Mouse (Mus musculus) induced T-regulatory cell, adult 2 months (primary cell): Measurements from ENCODE around the gene Mark3.

Source experiments
- DNase-seq: peaks from one replicate; pipeline ENCODE4 v3.0.0-alpha.2; 2012; ENCODE audit warnings: low read depth

Mark3 gene

GRCm38 (mm10) chr12:111675797-111676580, 101.7 kb downstream of the Mark3 start:
- DNase-seq = no peak

- no peak for DNase-seq
Measured at GRCm38 (mm10) chr12:111677421-111677820, 103.1 kb downstream of the Mark3 start.

- peak; percentile 96 for DNase-seq
Measured at GRCm38 (mm10) chr12:111677882-111678669, 103.8 kb downstream of the Mark3 start, which contains the start of gene Trmt61a. Trmt61a (plus strand) TSS chr12:111678105.

GRCm38 (mm10) chr12:111678670-111678933, 104.3 kb downstream of the Mark3 start:
- no peak for DNase-seq

- no peak for DNase-seq
Measured at GRCm38 (mm10) chr12:111678997-111679396, 104.7 kb downstream of the Mark3 start.

- no peak for DNase-seq
Measured at GRCm38 (mm10) chr12:111680661-111681060, 106.3 kb downstream of the Mark3 start.

GRCm38 (mm10) chr12:111681305-111681704, 107.0 kb downstream of the Mark3 start:
- DNase-seq = no peak

- no peak for DNase-seq
Measured at GRCm38 (mm10) chr12:111682003-111682402, 107.7 kb downstream of the Mark3 start.

GRCm38 (mm10) chr12:111682806-111683205, 108.5 kb downstream of the Mark3 start:
- DNase-seq = no peak

- no peak for DNase-seq
Measured at GRCm38 (mm10) chr12:111686390-111686789, 112.1 kb downstream of the Mark3 start.

GRCm38 (mm10) chr12:111687350-111688068, 113.2 kb downstream of the Mark3 start:
- no peak for DNase-seq

GRCm38 (mm10) chr12:111688069-111688428, 113.7 kb downstream of the Mark3 start:
- DNase-seq = no peak

- DNase-seq = no peak
Measured at GRCm38 (mm10) chr12:111689426-111689825, 115.1 kb downstream of the Mark3 start.

- DNase-seq = peak; percentile 73
Measured at GRCm38 (mm10) chr12:111691346-111691872, 117.1 kb downstream of the Mark3 start.

GRCm38 (mm10) chr12:111692899-111693298, 118.6 kb downstream of the Mark3 start:
- no peak for DNase-seq

GRCm38 (mm10) chr12:111693341-111694270, 119.3 kb downstream of the Mark3 start:
- no peak for DNase-seq

- peak; percentile 60 for DNase-seq
Measured at GRCm38 (mm10) chr12:111694271-111694781, 120.0 kb downstream of the Mark3 start.

- DNase-seq = peak; percentile 32
Measured at GRCm38 (mm10) chr12:111694880-111695804, 120.8 kb downstream of the Mark3 start.

GRCm38 (mm10) chr12:111696239-111696638, 121.9 kb downstream of the Mark3 start:
- peak; percentile 91 for DNase-seq

- DNase-seq = no peak
Measured at GRCm38 (mm10) chr12:111697708-111698107, 123.4 kb downstream of the Mark3 start.
